In the genomic region with DNA sequence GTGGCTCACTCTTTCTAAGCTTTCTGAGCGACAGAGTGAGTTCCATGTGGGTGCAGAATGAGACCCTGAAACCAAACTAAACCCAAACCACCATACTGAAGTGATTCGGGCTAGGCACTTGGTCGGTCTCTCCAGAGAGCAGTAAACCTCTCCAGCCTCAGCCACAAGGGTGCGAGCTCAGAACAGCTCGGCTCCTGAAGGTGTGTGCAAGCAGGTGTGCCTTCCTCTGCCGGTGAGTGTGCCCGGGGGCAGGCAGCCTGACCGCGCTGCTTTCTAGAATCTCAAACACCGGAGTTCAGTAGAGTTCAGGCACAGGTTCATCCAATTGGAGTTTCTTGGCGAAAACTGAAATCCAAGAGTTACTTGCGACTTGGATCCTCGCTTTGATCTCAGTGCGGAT, we compare ENCODE assay signal across 11 mouse cellular contexts. TPM values are rescaled to one million over a fixed set of nuclear protein-coding genes. Genes with fewer than 3 reads are reported as not detected.
A peak's percentile ranks its signal among the peaks of the same experiment; 100 is the strongest.
DNase-seq lines count a peak whose midpoint lies in the region; ATAC-seq and TF ChIP-seq lines count a peak whose summit lies in the region.
"Had no signal": no experiment of that assay in that cellular context is flagged by ENCODE, and none has a peak within 500 bp of the region (broad histone marks: within the 10 kb centered on the region; RNA-seq: fewer than 3 reads in every experiment).

Gene Sycp2l (plus strand): TSS at position 368 of the 400 bp plus-strand sequence.

- H3K4me2 ChIP-seq in kidney, embryonic 14.5 days (replicated peaks; ENCODE audit: low read depth, low read length) = peak within 1 kb of the TSS; percentile 41
- peak within 1 kb of the TSS; percentile 5 for H3K4me2 ChIP-seq in embryonic facial prominence, embryonic 11.5 days (ENCODE audit: low read depth, low read length)
- peak within 1 kb of the TSS; percentile 37 for H3K4me2 ChIP-seq in hindbrain, postnatal 0 days (ENCODE audit: low read depth, low read length)
- H3K4me2 ChIP-seq in midbrain, embryonic 13.5 days (replicated peaks) = peak within 1 kb of the TSS; percentile 26

- no peaks in the 10 kb centered on the region for H3K4me1 ChIP-seq in kidney, embryonic 14.5 days (ENCODE audit: control insufficient read depth, insufficient read depth, low read length)
- H3K4me1 ChIP-seq in kidney, adult 2 months (ENCODE audit: control insufficient read depth, insufficient read depth, low read length) = no peaks in the 10 kb centered on the region
- H3K4me1 ChIP-seq in embryonic facial prominence, embryonic 11.5 days (ENCODE audit: control insufficient read depth, insufficient read depth, low read length) = no peaks in the 10 kb centered on the region
- H3K4me1 ChIP-seq in hindbrain, postnatal 0 days (ENCODE audit: insufficient read depth, low read length) = no peaks in the 10 kb centered on the region
- 0 out of 2 replicates have a peak, but pooled peaks cover 6% of the 10 kb centered on the region for H3K4me1 ChIP-seq in midbrain, embryonic 13.5 days (replicated peaks)

- 25% methylated on average over 14 of the region's 14 CpGs for WGBS in kidney, embryonic 14.5 days
- WGBS in kidney, adult 2 months = 21% methylated on average over 14 of the region's 14 CpGs
- WGBS in embryonic facial prominence, embryonic 11.5 days = 34% methylated on average over 14 of the region's 14 CpGs
- WGBS in hindbrain, postnatal 0 days = 43% methylated on average over 14 of the region's 14 CpGs
- WGBS in midbrain, embryonic 13.5 days = 28% methylated on average over 14 of the region's 14 CpGs

- no peaks in the 10 kb centered on the region; the same call in 1 of the 2 replicates for H3K27me3 ChIP-seq in kidney, embryonic 14.5 days (ENCODE audit: control insufficient read depth, insufficient read depth, low read length)
- H3K27me3 ChIP-seq in kidney, adult 2 months (replicated peaks; ENCODE audit: control insufficient read depth, insufficient read depth, low read length) = no peaks in the 10 kb centered on the region; the same call in 1 of the 2 replicates
- H3K27me3 ChIP-seq in embryonic facial prominence, embryonic 11.5 days (ENCODE audit: control insufficient read depth, insufficient read depth, low read length) = no peaks in the 10 kb centered on the region
- no peaks in the 10 kb centered on the region for H3K27me3 ChIP-seq in hindbrain, postnatal 0 days (ENCODE audit: insufficient read depth, low read length)
- H3K27me3 ChIP-seq in midbrain, embryonic 13.5 days = peaks cover 12% of the 10 kb centered on the region

- TF ChIP-seq CTCF in kidney, adult 2 months (conservative IDR thresholded peaks at IDR 0.05; ENCODE audit: insufficient read depth, insufficient read length, low read depth, low read length) = no peak
- no peak for TF ChIP-seq CTCF in hindbrain, postnatal 0 days (IDR thresholded peaks at IDR 0.05; ENCODE audit: low read depth)

- no peak within 1 kb of the TSS for H3K9ac ChIP-seq in kidney, embryonic 14.5 days (ENCODE audit: low read depth, low read length)
- H3K9ac ChIP-seq in embryonic facial prominence, embryonic 11.5 days (replicated peaks; ENCODE audit: low read length) = no peak within 1 kb of the TSS
- H3K9ac ChIP-seq in hindbrain, postnatal 0 days (replicated peaks; ENCODE audit: low read length) = no peak within 1 kb of the TSS
- H3K9ac ChIP-seq in midbrain, embryonic 13.5 days (replicated peaks) = no peak within 1 kb of the TSS

- no peak for DNase-seq in kidney, adult 2 months
- DNase-seq in embryonic facial prominence, embryonic 11.5 days (ENCODE audit: low spot score) = no peak
- no peak for DNase-seq in hindbrain, postnatal 0 days (ENCODE audit: low spot score)
- no peak for DNase-seq in layer of hippocampus, postnatal 25 days (ENCODE audit: extremely low spot score in 1 of 2, low spot score in 1 of 2)
- DNase-seq in spleen, adult 12 weeks (ENCODE audit: low spot score) = no peak
- DNase-seq in layer of hippocampus, adult 8-10 months (ENCODE audit: low spot score in 2 of 2) = no peak
- DNase-seq: adrenal gland, postnatal 36 days had no signal

- no peak within 1 kb of the TSS for H3K27ac ChIP-seq in kidney, embryonic 14.5 days (ENCODE audit: low read depth, low read length)
- H3K27ac ChIP-seq in kidney, adult 2 months (ENCODE audit: insufficient read depth, low read depth, low read length) = no peak within 1 kb of the TSS
- no peak within 1 kb of the TSS for H3K27ac ChIP-seq in embryonic facial prominence, embryonic 11.5 days (replicated peaks; ENCODE audit: low read depth, low read length)
- no peak within 1 kb of the TSS for H3K27ac ChIP-seq in hindbrain, postnatal 0 days
- no peak within 1 kb of the TSS for H3K27ac ChIP-seq in midbrain, embryonic 13.5 days
- H3K27ac ChIP-seq: macrophage had no signal

- H3K9me3 ChIP-seq in kidney, embryonic 14.5 days (ENCODE audit: control insufficient read depth, low read length) = no peaks in the 10 kb centered on the region
- H3K9me3 ChIP-seq in embryonic facial prominence, embryonic 11.5 days (replicated peaks; ENCODE audit: control insufficient read depth, low read length) = no peaks in the 10 kb centered on the region
- no peaks in the 10 kb centered on the region for H3K9me3 ChIP-seq in hindbrain, postnatal 0 days (ENCODE audit: low read length)
- H3K9me3 ChIP-seq in midbrain, embryonic 13.5 days = no peaks in the 10 kb centered on the region
- H3K9me3 ChIP-seq: G1E had no signal

- TF ChIP-seq POLR2A in kidney, adult 2 months (IDR thresholded peaks at IDR 0.05; ENCODE audit: low read depth, low read length) = no peak

- H3K4me3 ChIP-seq in kidney, embryonic 14.5 days (ENCODE audit: low read length) = peak within 1 kb of the TSS; percentile 12
- H3K4me3 ChIP-seq in kidney, adult 2 months (ENCODE audit: insufficient read depth, low read depth, low read length) = no peak within 1 kb of the TSS
- peak within 1 kb of the TSS; percentile 0; the same call in 1 of the 2 replicates for H3K4me3 ChIP-seq in embryonic facial prominence, embryonic 11.5 days (ENCODE audit: low read depth, low read length)
- 0 out of 2 replicates have a peak within 1 kb of the TSS, but pooled peaks have one; percentile 8 for H3K4me3 ChIP-seq in hindbrain, postnatal 0 days (ENCODE audit: low read length)
- 0 out of 2 replicates have a peak within 1 kb of the TSS, but pooled peaks have one; percentile 6 for H3K4me3 ChIP-seq in midbrain, embryonic 13.5 days (replicated peaks)

- ATAC-seq in kidney, embryonic 14.5 days (ENCODE audit: low FRiP score, low TSS enrichment) = no peak
- ATAC-seq in embryonic facial prominence, embryonic 11.5 days (replicated peaks; ENCODE audit: insufficient number of reproducible peaks, low FRiP score, low TSS enrichment, low read depth) = no peak
- no peak for ATAC-seq in hindbrain, postnatal 0 days
- ATAC-seq in midbrain, embryonic 13.5 days = no peak

- no peaks in the 10 kb centered on the region for H3K36me3 ChIP-seq in kidney, embryonic 14.5 days (ENCODE audit: control insufficient read depth, insufficient read depth, low read length)
- H3K36me3 ChIP-seq in kidney, adult 2 months (ENCODE audit: control insufficient read depth, insufficient read depth, low read length) = no peaks in the 10 kb centered on the region
- no peaks in the 10 kb centered on the region for H3K36me3 ChIP-seq in embryonic facial prominence, embryonic 11.5 days (replicated peaks; ENCODE audit: control insufficient read depth, insufficient read depth, low read depth, low read length)
- no peaks in the 10 kb centered on the region for H3K36me3 ChIP-seq in hindbrain, postnatal 0 days (ENCODE audit: insufficient read depth, low read length)
- H3K36me3 ChIP-seq in midbrain, embryonic 13.5 days = no peaks in the 10 kb centered on the region
- H3K36me3 ChIP-seq: G1E had no signal

RNA-seq across cellular contexts. Expression of gene Sycp2l, which starts in this region (rescaled TPM):
- polyA plus RNA-seq in kidney, embryonic 14.5 days (2014; fragmentation: Nextera tagmentation; extraction: Ambion mirVana) = not detected in 2 replicates
- not detected in 2 replicates for polyA plus RNA-seq in kidney, adult 2 months (2012; rRNA removed)
- not detected in 2 replicates for polyA plus RNA-seq in embryonic facial prominence, embryonic 11.5 days (2014; fragmentation: Nextera tagmentation; extraction: Ambion mirVana)
- total RNA-seq in hindbrain, postnatal 0 days (2014; rRNA removed) = not detected in 2 replicates
- 0.23 TPM in 1 of 2 replicates, not detected in the other for polyA plus RNA-seq in hindbrain, postnatal 0 days (2015; fragmentation: Nextera tagmentation; extraction: Ambion mirVana)
- not detected in 2 replicates for polyA plus RNA-seq in midbrain, embryonic 13.5 days (2015; fragmentation: Nextera tagmentation; extraction: Ambion mirVana)
- not detected for total RNA-seq in layer of hippocampus, postnatal 25 days (2021)
- under 1 TPM in 1 of 4 experiments, not detected in 3; 0.30 TPM for total RNA-seq in layer of hippocampus, adult 8-10 months (2022)
- total RNA-seq: adrenal gland, postnatal 36 days; G1E had no signal
- polyA plus RNA-seq: G1E, macrophage had no signal
